Mouse (Mus musculus) intestine, embryonic 16.5 days (tissue): ENCODE results near the gene Gm20518. TPM values are rescaled to one million over a fixed set of nuclear protein-coding genes. Genes with fewer than 3 reads are reported as not detected.
A peak's percentile ranks its signal among the peaks of the same experiment; 100 is the strongest.

Experiments
- ATAC-seq: fragments of 200-750 bp; cut with Nextera tagmentation; 2 replicates; pipeline ENCODE4 v1.8.0; 2017; ENCODE audit warnings: moderate TSS enrichment, moderate library complexity
- H3K27ac ChIP-seq: fragments of 300-500 bp; sonication (generic); 2 replicates; pipeline ENCODE4 v1.5.1; 2014; ENCODE audit warnings: mild to moderate bottlenecking, low read length
- H3K27me3 ChIP-seq: fragments of 300-500 bp; sonication (generic); replicated peaks from 2 replicates; pipeline ENCODE4 v1.6.1; 2014; ENCODE audit warnings: low read length, control low read depth, mixed read lengths; ENCODE audit not compliant: control insufficient read depth, insufficient read depth
- H3K36me3 ChIP-seq: fragments of 300-500 bp; sonication (generic); 2 replicates; pipeline ENCODE4 v1.6.1; 2014; ENCODE audit warnings: low read length, control low read depth; ENCODE audit not compliant: control insufficient read depth, insufficient read depth
- H3K4me1 ChIP-seq: fragments of 300-500 bp; sonication (generic); 2 replicates; pipeline ENCODE4 v1.6.1; 2014; ENCODE audit warnings: low read length, control low read depth, mixed read lengths; ENCODE audit not compliant: control insufficient read depth, insufficient read depth
- H3K4me2 ChIP-seq: fragments of 300-500 bp; sonication (generic); 2 replicates; pipeline ENCODE4 v1.6.1; 2014; ENCODE audit warnings: low read depth, low read length, control low read depth
- H3K4me3 ChIP-seq: fragments of 300-500 bp; sonication (generic); 2 replicates; pipeline ENCODE4 v1.5.1; 2014; ENCODE audit warnings: mild to moderate bottlenecking, low read length
- H3K9ac ChIP-seq: fragments of 300-500 bp; sonication (generic); 2 replicates; pipeline ENCODE4 v1.6.1; 2014; ENCODE audit warnings: low read depth, low read length
- H3K9me3 ChIP-seq: fragments of 300-500 bp; sonication (generic); 2 replicates; pipeline ENCODE4 v1.6.1; 2016; ENCODE audit warnings: low read length, control low read depth; ENCODE audit not compliant: control insufficient read depth
- WGBS: fragments of 180-500 bp; shearing (Covaris S2); extraction: QIAGEN DNeasy Blood & Tissue Kit; methylation state at CpG from one replicate; pipeline ENCODE4 v1.1.7; 2014; 5-methylcytosine and 5-hydroxymethylcytosine counted together
- polyA plus RNA-seq: library from polyadenylated mRNA; unstranded; fragments of >200 nt; fragmentation: Nextera tagmentation; extraction: Ambion mirVana; gene quantifications from 2 replicates; pipeline ENCODE4 v1.2.1, GENCODE M21; 2015

The Gm20518 gene
- polyA plus RNA-seq, 1 experiment from 2014 or later = 0.31 TPM

GRCm38 (mm10) chr16:17835481-17835880 lies 56.0 kb downstream of the Gm20518 start:
- Histone ChIP-seq H3K36me3 (no peaks in the 10 kb centered on the region), H3K9ac (no peak overlapping the region), H3K9me3 (no peaks in the 10 kb centered on the region), H3K27ac (no peak overlapping the region), H3K4me1 (peaks cover 10% of the 10 kb centered on the region), H3K27me3 (peaks cover 56% of the 10 kb centered on the region), H3K4me2 (no peak overlapping the region), H3K4me3 (no peak overlapping the region)
- WGBS = 47% methylated on average over 13 of the region's 13 CpGs
- no peak for ATAC-seq

DNA sequence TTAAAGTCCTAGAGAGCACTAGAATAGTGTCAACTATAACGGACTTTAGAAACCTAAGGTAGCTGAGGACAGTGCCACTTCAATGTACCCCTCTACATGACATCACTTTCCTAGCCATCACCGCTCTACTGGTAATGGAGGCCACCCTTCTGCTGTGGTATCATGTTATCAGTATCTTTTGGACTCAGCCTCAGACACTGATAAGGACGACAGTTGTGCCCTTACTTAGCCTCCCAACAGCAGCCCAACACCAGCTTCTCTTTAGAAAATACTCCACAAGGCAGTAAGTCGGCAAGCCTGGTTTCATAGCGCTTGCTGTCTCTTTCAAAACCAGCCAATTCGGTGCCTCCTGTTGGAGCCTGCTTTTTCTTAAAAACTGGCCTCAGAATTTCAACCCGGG lies 56.9 kb downstream of the Gm20518 start:
- 52% methylated on average over 7 of the region's 7 CpGs for WGBS
- H3K4me1 ChIP-seq = peaks cover 10% of the 10 kb centered on the region
- no peaks in the 10 kb centered on the region for H3K9me3 ChIP-seq
- peak overlapping the region; percentile 61 for H3K4me3 ChIP-seq
- peak overlapping the region; percentile 99; the same call in 1 of the 2 replicates for H3K4me2 ChIP-seq
- no peak for ATAC-seq
- H3K27me3 ChIP-seq = peaks cover 56% of the 10 kb centered on the region
- H3K36me3 ChIP-seq = no peaks in the 10 kb centered on the region
- H3K9ac ChIP-seq = no peak overlapping the region
- H3K27ac ChIP-seq = no peak overlapping the region

GRCm38 (mm10) chr16:17833681-17834399 lies 57.6 kb downstream of the Gm20518 start:
- Histone ChIP-seq H3K36me3 (no peaks in the 10 kb centered on the region), H3K4me3 (peak overlapping the region; percentile 61), H3K9ac (peak overlapping the region; percentile 64), H3K9me3 (no peaks in the 10 kb centered on the region), H3K27me3 (peaks cover 56% of the 10 kb centered on the region), H3K4me2 (peak overlapping the region; percentile 99), H3K27ac (no peak overlapping the region), H3K4me1 (peaks cover 10% of the 10 kb centered on the region)
- under 1% methylated on average over 91 of the region's 103 CpGs for WGBS
- peak; percentile 58 for ATAC-seq

GRCm38 (mm10) chr16:17833321-17833680 lies 58.2 kb downstream of the Gm20518 start:
- under 1% methylated on average over 37 of the region's 37 CpGs for WGBS
- Histone ChIP-seq H3K27ac (no peak overlapping the region), H3K4me3 (peak overlapping the region; percentile 61), H3K4me2 (peak overlapping the region; percentile 99), H3K4me1 (peaks cover 10% of the 10 kb centered on the region), H3K9me3 (no peaks in the 10 kb centered on the region), H3K9ac (peak overlapping the region; percentile 64), H3K27me3 (peaks cover 56% of the 10 kb centered on the region), H3K36me3 (no peaks in the 10 kb centered on the region)
- ATAC-seq = peak; percentile 70

GRCm38 (mm10) chr16:17832821-17833220 lies 58.6 kb downstream of the Gm20518 start, which contains the start of gene B830017H08Rik:
Gene B830017H08Rik (plus strand): TSS chr16:17833121.
- H3K4me3 ChIP-seq = peak within 1 kb of the TSS; percentile 61
- 30% methylated on average over 7 of the region's 7 CpGs for WGBS
- peak within 1 kb of the TSS; percentile 64 for H3K9ac ChIP-seq
- no peaks in the 10 kb centered on the region for H3K9me3 ChIP-seq
- peaks cover 10% of the 10 kb centered on the region for H3K4me1 ChIP-seq
- H3K27ac ChIP-seq = no peak within 1 kb of the TSS
- no peak for ATAC-seq
- peak within 1 kb of the TSS; percentile 99 for H3K4me2 ChIP-seq
- H3K27me3 ChIP-seq = peaks cover 56% of the 10 kb centered on the region
- H3K36me3 ChIP-seq = no peaks in the 10 kb centered on the region

DNA sequence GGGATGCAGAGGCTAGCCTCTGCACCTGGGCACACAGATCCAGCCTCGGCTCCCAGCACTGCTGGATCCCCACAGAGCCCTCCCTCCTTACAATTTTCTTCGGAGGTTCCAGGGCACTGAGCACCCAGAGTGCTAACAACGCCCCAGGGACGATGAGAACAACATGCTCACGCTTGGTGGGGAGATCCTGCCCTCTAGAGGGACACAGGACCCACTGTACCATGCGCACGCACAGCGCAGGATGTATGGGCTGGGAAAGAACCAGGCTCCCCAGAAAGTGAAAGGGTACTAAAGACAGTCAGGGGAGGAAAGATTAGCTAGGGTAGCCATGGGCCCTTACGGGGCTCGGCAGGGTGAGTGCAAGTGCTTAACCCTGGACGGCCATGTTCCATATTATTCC lies 59.7 kb downstream of the Gm20518 start:
- no peak overlapping the region for H3K9ac ChIP-seq

DNA sequence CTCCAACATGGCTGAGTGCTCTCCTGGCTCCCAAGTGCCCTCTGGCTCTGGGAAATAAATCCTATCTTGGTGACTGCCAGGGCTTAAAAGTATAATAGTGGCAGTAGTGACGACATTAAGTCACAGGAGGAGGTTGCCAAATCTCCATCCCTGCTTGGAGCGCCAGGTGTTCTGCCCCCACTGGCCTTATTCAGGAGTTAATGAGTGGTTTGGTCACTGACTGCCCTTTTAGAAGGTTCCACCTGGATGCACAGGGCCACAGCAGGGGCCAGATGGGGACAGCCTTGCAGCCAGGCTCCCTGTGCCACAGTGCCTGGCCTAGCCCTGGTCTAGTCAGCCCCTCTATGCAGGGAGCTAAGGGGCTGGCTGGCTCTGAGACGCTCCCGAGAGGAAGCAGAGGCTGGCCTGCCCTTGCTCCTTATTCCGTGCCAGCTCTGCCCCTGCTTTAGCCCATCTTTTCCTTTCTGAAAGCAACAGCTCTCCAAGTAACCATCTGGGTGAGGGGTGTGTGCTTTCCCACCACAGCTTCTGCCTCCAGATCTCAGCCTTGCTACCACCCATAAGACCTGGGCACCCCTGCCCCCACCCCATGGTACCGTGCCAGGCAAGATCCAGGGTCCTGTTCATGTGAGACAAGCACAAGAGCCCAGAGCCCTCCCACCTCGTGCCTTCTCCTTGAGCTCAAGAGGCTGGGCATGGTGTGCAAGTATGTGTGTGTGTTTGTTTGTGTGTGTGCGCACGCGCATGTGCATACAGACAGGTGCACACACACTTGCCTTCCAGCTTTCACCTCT lies 60.9 kb downstream of the Gm20518 start:
- no peak overlapping the region for H3K27ac ChIP-seq
- no peaks in the 10 kb centered on the region for H3K9me3 ChIP-seq
- H3K4me1 ChIP-seq = peaks cover 10% of the 10 kb centered on the region
- 75% methylated on average over 10 of the region's 10 CpGs for WGBS
- H3K4me3 ChIP-seq = no peak overlapping the region
- H3K27me3 ChIP-seq = peaks cover 49% of the 10 kb centered on the region
- H3K4me2 ChIP-seq = no peak overlapping the region
- no peak overlapping the region for H3K9ac ChIP-seq
- no peaks in the 10 kb centered on the region for H3K36me3 ChIP-seq
- no peak for ATAC-seq

More for the DNA sequence above, 59.7 kb downstream of the Gm20518 start:
- Histone ChIP-seq H3K4me1 (peaks cover 10% of the 10 kb centered on the region), H3K9me3 (no peaks in the 10 kb centered on the region), H3K27me3 (peaks cover 56% of the 10 kb centered on the region), H3K27ac (no peak overlapping the region), H3K4me2 (no peak overlapping the region), H3K4me3 (no peak overlapping the region), H3K36me3 (no peaks in the 10 kb centered on the region)
- ATAC-seq = no peak
- WGBS = 20% methylated on average over 11 of the region's 11 CpGs

DNA sequence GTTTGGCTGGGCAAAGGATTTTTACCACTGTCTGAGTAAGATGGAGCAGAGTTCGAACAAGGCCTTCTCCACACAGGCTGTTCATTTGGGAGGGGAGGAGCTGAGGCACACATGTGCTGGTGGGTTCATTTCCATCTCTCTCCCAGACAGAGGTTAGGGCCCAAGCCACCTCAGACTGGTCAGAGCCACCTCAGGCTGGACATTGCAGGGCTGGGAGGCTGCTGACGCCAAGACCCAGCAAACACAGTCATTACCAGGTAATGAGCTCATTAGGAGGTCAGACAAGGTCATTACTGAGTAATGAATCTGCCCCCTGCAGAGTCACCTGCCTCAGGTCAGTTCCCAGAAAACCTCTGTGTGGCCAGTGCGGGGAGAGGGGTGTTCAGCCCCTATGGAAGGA lies 62.6 kb downstream of the Gm20518 start:
- Histone ChIP-seq H3K9me3 (no peaks in the 10 kb centered on the region), H3K4me2 (no peak overlapping the region), H3K27ac (no peak overlapping the region), H3K9ac (no peak overlapping the region), H3K4me1 (peaks cover 7% of the 10 kb centered on the region), H3K4me3 (no peak overlapping the region), H3K27me3 (peaks cover 31% of the 10 kb centered on the region), H3K36me3 (no peaks in the 10 kb centered on the region)
- no peak for ATAC-seq
- WGBS = 76% methylated on average over 3 of the region's 3 CpGs

- H3K9ac ChIP-seq = no peak overlapping the region
- H3K27ac ChIP-seq = no peak overlapping the region
- no peak overlapping the region for H3K4me2 ChIP-seq
- 84% methylated on average over 2 of the region's 2 CpGs for WGBS
- no peak for ATAC-seq
- H3K4me3 ChIP-seq = no peak overlapping the region
- H3K4me1 ChIP-seq = peaks cover 4% of the 10 kb centered on the region
- peaks cover 25% of the 10 kb centered on the region for H3K27me3 ChIP-seq
- H3K9me3 ChIP-seq = no peaks in the 10 kb centered on the region
- H3K36me3 ChIP-seq = no peaks in the 10 kb centered on the region
Measured at GRCm38 (mm10) chr16:17828229-17828628, 63.2 kb downstream of the Gm20518 start.
